Mouse (Mus musculus) CH12.LX (cell line): ENCODE measurements around the gene Atxn7. TPM values are rescaled to one million over a fixed set of nuclear protein-coding genes. Genes with fewer than 3 reads are reported as not detected.
"Not testable (repeated sequence)": the region's sequence is repeated elsewhere in the genome, so short reads cannot be mapped to it uniquely, and the experiment has no call there.

Experiments used
- DNase-seq: peaks from one replicate; pipeline ENCODE4 v3.0.0-alpha.2; 2013; ENCODE audit errors: extremely low read depth
- H3K27ac ChIP-seq: 2 replicates; pipeline ENCODE4 v1.5.1; 2012; ENCODE audit warnings: low read depth, mild to moderate bottlenecking, control low read depth, moderate library complexity; ENCODE audit not compliant: insufficient read depth
- H3K27me3 ChIP-seq: replicated peaks from 2 replicates; pipeline ENCODE3; 2012; ENCODE audit warnings: inconsistent platforms
- H3K36me3 ChIP-seq, 2 experiments: replicated peaks in 1 of 2; 2 replicates each; pipeline versions ENCODE3 to v1.6.1; 2012; ENCODE audit warnings: inconsistent platforms in 1 of 2, low read length in 1 of 2, mild to moderate bottlenecking in 1 of 2, mixed read lengths in 1 of 2, moderate library complexity in 1 of 2; ENCODE audit not compliant: control insufficient read depth in 1 of 2, insufficient read depth in 1 of 2
- H3K4me1 ChIP-seq, 2 experiments: 2 replicates each; pipeline ENCODE4 v1.6.1; 2012; ENCODE audit warnings: inconsistent platforms in 1 of 2, moderate library complexity in 1 of 2; ENCODE audit not compliant: insufficient read depth in 2 of 2, control insufficient read depth in 1 of 2
- H3K4me2 ChIP-seq: 2 replicates; pipeline ENCODE4 v1.6.1; 2012; ENCODE audit warnings: low read depth, mild to moderate bottlenecking, control low read depth; ENCODE audit not compliant: poor library complexity, insufficient read depth, severe bottlenecking
- H3K4me3 ChIP-seq, 3 experiments: fragments of 150-350 bp in 1 of 3; sonication (generic) in 1 of 3; replicated peaks in 1 of 3; 2 replicates each; pipeline versions ENCODE3 to v1.5.1; 2011 to 2012; ENCODE audit warnings: low read depth in 2 of 3, low read length in 2 of 3, mild to moderate bottlenecking in 2 of 3, moderate library complexity in 2 of 3, control low read depth in 1 of 3, improper control_type of control experiment in 1 of 3, inconsistent platforms in 1 of 3, mixed read lengths in 1 of 3; ENCODE audit not compliant: poor library complexity in 1 of 3
- H3K79me2 ChIP-seq: replicated peaks from 2 replicates; pipeline ENCODE4 v1.6.1; 2012; ENCODE audit warnings: mild to moderate bottlenecking, moderate library complexity; ENCODE audit not compliant: control insufficient read depth, poor library complexity, insufficient read depth, severe bottlenecking; ENCODE audit errors: extremely low read depth
- H3K9ac ChIP-seq: 2 replicates; pipeline ENCODE4 v1.6.1; 2012; ENCODE audit warnings: low read depth, mild to moderate bottlenecking, control low read depth, moderate library complexity; ENCODE audit not compliant: insufficient read depth
- H3K9me3 ChIP-seq: replicated peaks from 2 replicates; pipeline ENCODE3; 2012; ENCODE audit warnings: low read length, inconsistent platforms, mixed read lengths
- CHD1 ChIP-seq: IDR thresholded peaks from 2 replicates; pipeline ENCODE4 v1.6.1; 2012; ENCODE audit warnings: low read depth, low read length, improper control_type of control experiment, inconsistent platforms
- CHD2 ChIP-seq: IDR thresholded peaks from 2 replicates; pipeline ENCODE4 v1.6.1; 2011; ENCODE audit warnings: low read length, improper control_type of control experiment
- CTCF ChIP-seq, 2 experiments: IDR thresholded peaks in 1 of 2; conservative IDR thresholded peaks in 1 of 2; 2 replicates each; pipeline ENCODE4 v1.5.1; 2011 to 2012; ENCODE audit warnings: low read depth in 2 of 2, low read length in 2 of 2, improper control_type of control experiment in 1 of 2, inconsistent platforms in 1 of 2, mild to moderate bottlenecking in 1 of 2, moderate library complexity in 1 of 2
- MAFK ChIP-seq: IDR thresholded peaks from 2 replicates; pipeline ENCODE4 v1.6.1; 2011; ENCODE audit warnings: low read length, improper control_type of control experiment; ENCODE audit not compliant: insufficient replicate concordance
- MAX ChIP-seq: IDR thresholded peaks from 2 replicates; pipeline ENCODE4 v1.6.1; 2011; ENCODE audit warnings: low read length, improper control_type of control experiment
- MAZ ChIP-seq: IDR thresholded peaks from 2 replicates; pipeline ENCODE4 v1.6.1; 2012; ENCODE audit warnings: low read depth, mild to moderate bottlenecking, inconsistent platforms, low read length, improper control_type of control experiment, moderate library complexity
- MEF2A ChIP-seq: IDR thresholded peaks from 2 replicates; pipeline ENCODE4 v1.6.1; 2014; ENCODE audit warnings: low read depth, mild to moderate bottlenecking, inconsistent platforms, low read length, improper control_type of control experiment, borderline replicate concordance
- NRF1 ChIP-seq: IDR thresholded peaks from 2 replicates; pipeline ENCODE4 v1.6.1; 2014; ENCODE audit warnings: low read depth, mild to moderate bottlenecking, inconsistent platforms, low read length, improper control_type of control experiment, moderate library complexity
- PAX5 ChIP-seq: IDR thresholded peaks from 2 replicates; pipeline ENCODE4 v1.6.1; 2012; ENCODE audit warnings: low read length, inconsistent platforms, mixed read lengths
- POLR2A ChIP-seq: IDR thresholded peaks from 2 replicates; pipeline ENCODE4 v1.6.1; 2011; ENCODE audit warnings: low read depth, mild to moderate bottlenecking, improper control_type of control experiment, low read length
- POLR2AphosphoS2 ChIP-seq: IDR thresholded peaks from 2 replicates; pipeline ENCODE4 v1.6.1; 2011; ENCODE audit warnings: low read depth, low read length, improper control_type of control experiment
- RAD21 ChIP-seq: IDR thresholded peaks from 2 replicates; pipeline ENCODE4 v1.6.1; 2011; ENCODE audit warnings: low read depth, mild to moderate bottlenecking, low read length, improper control_type of control experiment, moderate library complexity
- SMC3 ChIP-seq: IDR thresholded peaks from 2 replicates; pipeline ENCODE4 v1.6.1; 2011; ENCODE audit warnings: low read depth, low read length, improper control_type of control experiment
- TCF12 ChIP-seq: IDR thresholded peaks from 2 replicates; pipeline ENCODE4 v1.6.1; 2014; ENCODE audit warnings: low read depth, mild to moderate bottlenecking, inconsistent platforms, low read length, improper control_type of control experiment
- ZNF384 ChIP-seq: IDR thresholded peaks from 2 replicates; pipeline ENCODE4 v1.6.1; 2012; ENCODE audit warnings: low read depth, low read length, improper control_type of control experiment, inconsistent platforms
- dilution Hi-C: fragments of 300-500 bp; cut with MboI; formaldehyde crosslinking; loops from 2 replicates; pipeline ENCODE4 v1.14.3; 2020; ENCODE audit warnings: low sequenced_read_pairs; ENCODE audit not compliant: extremely low pct_unique_long_range_greater_than_20kb, extremely low pct_ligation_motif_present
- in situ Hi-C: fragments of 300-500 bp; cut with MboI; formaldehyde crosslinking; loops from 3 replicates; pipeline ENCODE4 v1.14.3; 2019; ENCODE audit warnings: low sequenced_read_pairs, low pct_ligation_motif_present, low pct_unique_long_range_greater_than_20kb, mixed read lengths
- polyA plus RNA-seq: library from polyadenylated mRNA; unstranded; fragments of >175 nt; gene quantifications from 2 replicates; pipeline ENCODE4 v1.2.1, GENCODE M21; 2012; ENCODE audit warnings: low read depth; ENCODE audit not compliant: insufficient read length
- total RNA-seq, 2 experiments: library from RNA; depleted of rRNA; stranded (reverse); fragments of 300-350 nt in 1 of 2; fragments of >200 nt in 1 of 2; gene quantifications; 2 replicates each; pipeline ENCODE4 v1.2.3; 2012 to 2014

The Atxn7 gene
- total and polyA plus RNA-seq, 3 experiments = 2.1 to 6.6 (median 2.3) TPM

DNA sequence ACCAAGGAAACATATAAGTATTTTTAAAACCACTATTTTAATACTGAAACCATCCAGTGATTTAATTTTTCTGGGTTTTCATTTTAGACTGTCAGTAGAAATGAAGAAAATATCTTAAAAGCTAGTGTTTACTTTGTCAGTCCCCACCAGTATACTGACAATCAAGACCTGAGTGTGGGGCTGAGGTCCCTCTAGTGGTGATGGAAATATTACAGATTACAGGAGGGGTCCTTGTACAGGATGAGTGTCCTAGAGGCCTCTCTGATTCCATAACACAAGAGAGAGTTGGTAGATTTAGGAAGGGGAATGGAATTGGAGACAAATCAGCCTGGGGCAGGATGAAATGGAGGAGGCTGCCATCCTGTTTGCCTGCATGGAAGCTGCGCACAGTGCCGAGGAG is 93.1 kb downstream of the Atxn7 start:
- peaks cover 6 to 52% of the 10 kb centered on the region in 2 experiments for H3K36me3 ChIP-seq
- no peaks in the 10 kb centered on the region for H3K79me2 ChIP-seq
- TF ChIP-seq RAD21 (peak; percentile 47), CTCF (conservative IDR thresholded peaks at IDR 0.05 in 1 of 2, IDR thresholded peaks at IDR 0.05 in 1 of 2; ENCODE audit: low read depth in 2 of 2, low read length in 2 of 2) (peak; percentile 41 to 67; a peak in 3 of 4 replicates), NRF1 (no peak), SMC3 (peak; percentile 47)
- H3K27ac ChIP-seq = no peak overlapping the region
- dilution Hi-C loops = no loop called here
- no peak overlapping the region for H3K4me3 ChIP-seq
- H3K4me2 ChIP-seq = no peak overlapping the region
- no peak overlapping the region for H3K9ac ChIP-seq
- 0 out of 4 replicates have a peak, but pooled peaks cover 0 to 4% of the 10 kb centered on the region in 2 experiments for H3K4me1 ChIP-seq
- DNase-seq = peak; percentile 45
- in situ Hi-C loops = no loop called here
- H3K9me3 ChIP-seq = no peaks in the 10 kb centered on the region
- H3K27me3 ChIP-seq = no peaks in the 10 kb centered on the region

DNA sequence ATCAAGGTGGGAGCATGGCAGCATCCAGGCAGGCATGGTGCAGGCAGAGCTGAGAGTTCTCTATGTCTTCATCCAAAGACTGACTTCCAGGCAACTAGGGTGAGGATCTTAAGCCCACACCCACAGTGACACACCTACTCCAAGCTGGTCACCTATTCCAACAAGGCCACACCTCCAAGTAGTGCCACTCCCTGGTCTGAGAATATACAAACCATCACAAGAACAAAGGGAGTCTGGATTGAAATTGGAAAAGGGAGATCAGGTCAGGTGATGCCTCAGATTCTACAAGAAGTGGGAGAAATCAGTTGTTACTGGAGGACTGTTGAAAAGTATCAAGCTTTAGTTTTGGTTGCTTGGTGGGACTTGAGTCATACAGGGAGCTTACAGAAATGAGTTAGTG is 98.4 kb downstream of the Atxn7 start:
- DNase-seq, in situ Hi-C loops, H3K4me2 ChIP-seq, dilution Hi-C loops, H3K27me3 ChIP-seq, H3K9me3 ChIP-seq, H3K27ac ChIP-seq, H3K9ac ChIP-seq, H3K79me2 ChIP-seq, H3K4me3 ChIP-seq: not testable (repeated sequence)
- Histone ChIP-seq H3K36me3 (peaks cover 3 to 34% of the 10 kb centered on the region in 2 experiments), H3K4me1 (peaks cover 2 to 18% of the 10 kb centered on the region in 2 experiments; a peak in 2 of 4 replicates)

DNA sequence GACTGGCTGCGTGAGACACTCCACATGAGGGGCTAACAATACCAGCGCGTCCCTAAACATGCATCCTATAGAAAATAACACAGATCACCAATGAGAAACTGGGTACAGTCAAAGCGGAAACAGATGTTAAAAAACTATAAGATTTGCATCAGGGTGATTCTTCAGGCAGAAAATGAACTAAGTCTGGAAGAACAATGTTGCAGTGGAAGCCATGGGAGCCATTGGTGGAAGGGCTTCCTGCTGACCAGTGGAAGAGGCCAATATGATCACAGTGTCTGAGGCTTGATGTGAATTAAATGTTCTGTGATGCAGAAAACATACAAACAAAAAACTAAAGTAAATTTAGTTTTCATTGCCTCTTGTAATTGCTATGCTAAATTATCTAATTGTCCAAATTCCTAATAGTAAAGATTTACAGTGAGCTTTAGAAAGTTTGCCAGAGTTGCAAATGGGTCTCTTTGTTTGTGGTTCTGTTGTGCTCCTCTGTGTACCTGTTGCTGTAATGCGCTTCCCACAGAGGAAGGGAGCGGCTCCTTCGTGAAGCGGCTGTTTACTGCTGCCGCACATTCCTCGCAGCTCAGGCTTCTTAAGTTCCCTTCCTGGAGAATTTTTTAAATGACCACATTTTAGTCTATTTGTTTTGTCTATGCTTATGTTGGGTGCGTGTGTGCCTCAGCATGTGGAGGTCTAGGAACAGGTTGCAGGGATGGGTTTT is 101.4 kb downstream of the Atxn7 start:
- Histone ChIP-seq H3K4me1 (peaks cover 10 to 47% of the 10 kb centered on the region in 2 experiments; a peak in 3 of 4 replicates), H3K9me3 (no peaks in the 10 kb centered on the region), H3K27ac (no peak overlapping the region), H3K36me3 (peaks cover 0 to 10% of the 10 kb centered on the region in 2 experiments), H3K27me3 (no peaks in the 10 kb centered on the region), H3K4me3 (no peak overlapping the region), H3K79me2 (no peaks in the 10 kb centered on the region), H3K4me2 (no peak overlapping the region), H3K9ac (no peak overlapping the region)
- TF ChIP-seq ZNF384 (no peak), CHD2 (no peak), MEF2A (no peak), MAFK (no peak), CHD1 (no peak), PAX5 (no peak), MAZ (no peak), TCF12 (no peak), RAD21 (no peak), POLR2A (no peak), POLR2AphosphoS2 (no peak), MAX (no peak)
- dilution Hi-C loops (no loop called here), in situ Hi-C loops (no loop called here)
- no peak for DNase-seq
